Mouse (Mus musculus) urinary bladder, postnatal 0 days (tissue): Measurements from ENCODE around the gene Hoxb6. TPM values are rescaled to one million over a fixed set of nuclear protein-coding genes. Genes with fewer than 3 reads are reported as not detected.

Source experiments
- microRNA counts: library from miRNA; unstranded; fragments of <30 nt; microRNA quantifications from one replicate; lab custom pipeline; 2016
- microRNA-seq: library from miRNA; unstranded; fragments of <30 nt; microRNA quantifications from one replicate; pipeline ENCODE4, GENCODE M21; 2016
- polyA plus RNA-seq: library from polyadenylated mRNA; unstranded; fragments of >200 nt; fragmentation: Nextera tagmentation; extraction: Ambion mirVana; gene quantifications from 2 replicates; pipeline ENCODE4 v1.2.1, GENCODE M21; 2015

Gene Hoxb6
- polyA plus RNA-seq: 1.2 and 1.3 TPM in 2 replicates

DNA sequence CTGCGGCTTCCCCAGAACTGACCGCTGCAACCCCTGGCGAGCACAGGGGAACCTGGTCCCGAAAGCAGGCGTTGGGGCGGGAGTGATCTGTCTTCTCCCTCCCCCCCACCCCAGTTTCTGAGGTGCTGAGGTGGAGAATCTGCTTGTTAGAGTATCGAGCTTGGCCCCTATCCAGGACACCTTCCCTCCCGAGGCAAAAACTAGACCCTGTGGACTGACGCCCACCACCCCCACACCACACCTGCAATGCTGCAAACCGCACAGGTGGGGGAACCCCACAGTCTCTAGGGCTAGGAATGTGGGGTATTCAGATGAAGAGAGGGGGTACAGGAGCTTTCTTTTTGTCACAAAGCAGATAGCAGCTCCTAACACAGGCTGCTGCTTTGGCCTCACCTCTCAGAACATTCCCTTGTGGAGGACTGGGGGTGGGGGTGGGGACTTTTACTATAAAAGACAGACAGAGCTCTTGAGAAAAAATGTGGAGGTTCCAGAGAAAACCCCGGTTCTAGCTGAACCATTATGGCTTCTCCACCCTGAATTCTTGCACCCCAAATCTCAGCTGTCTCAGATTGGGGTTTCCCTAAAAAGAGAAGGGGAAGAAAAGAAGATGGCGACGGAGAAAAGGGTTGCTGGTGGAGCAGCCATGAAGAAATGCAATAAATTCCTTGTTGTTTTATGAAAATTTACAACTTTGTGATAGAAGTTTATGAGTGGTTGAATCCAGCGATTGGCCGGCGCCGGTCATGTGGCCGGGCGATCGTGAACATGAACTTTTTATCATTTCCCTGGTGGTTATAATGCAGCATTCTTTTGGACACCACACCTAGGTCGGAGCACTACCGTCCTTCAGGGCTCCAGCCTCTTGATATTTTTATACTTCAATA, at the start of gene Hoxb6:
Gene Hoxb6 (plus strand): TSS at position 796 of the 884 bp plus-strand sequence.

DNA sequence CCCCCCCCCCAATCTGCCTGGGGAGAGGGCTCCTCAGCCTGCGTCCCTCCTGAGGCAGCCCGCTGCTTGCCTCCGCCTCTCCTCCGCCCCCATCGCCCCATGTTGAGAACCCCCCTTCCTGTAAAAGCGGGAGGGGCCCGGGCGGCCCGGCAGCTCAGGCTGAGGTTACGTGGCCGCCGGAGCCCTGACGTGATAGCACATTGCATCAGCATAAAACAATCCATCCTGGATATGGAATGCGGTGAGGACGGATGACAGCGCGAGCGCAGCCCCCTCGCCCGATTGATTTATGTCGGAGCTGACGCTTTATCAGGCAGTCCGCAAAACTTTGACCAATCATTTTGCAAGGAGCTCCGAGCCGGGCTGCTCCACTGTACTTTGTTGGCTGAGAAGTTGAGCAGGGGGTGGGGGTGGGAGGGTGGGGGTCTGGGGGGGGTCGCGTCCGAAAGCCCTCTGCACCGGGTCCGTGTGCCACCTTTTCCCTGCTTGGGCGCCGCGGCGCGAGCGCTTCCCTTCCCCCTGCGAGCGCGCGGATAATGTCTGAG, 21.2 kb upstream of the Hoxb6 start, which contains the start of gene Hoxb9:
Gene Hoxb9 (plus strand): TSS at position 462 of the 545 bp plus-strand sequence.

DNA sequence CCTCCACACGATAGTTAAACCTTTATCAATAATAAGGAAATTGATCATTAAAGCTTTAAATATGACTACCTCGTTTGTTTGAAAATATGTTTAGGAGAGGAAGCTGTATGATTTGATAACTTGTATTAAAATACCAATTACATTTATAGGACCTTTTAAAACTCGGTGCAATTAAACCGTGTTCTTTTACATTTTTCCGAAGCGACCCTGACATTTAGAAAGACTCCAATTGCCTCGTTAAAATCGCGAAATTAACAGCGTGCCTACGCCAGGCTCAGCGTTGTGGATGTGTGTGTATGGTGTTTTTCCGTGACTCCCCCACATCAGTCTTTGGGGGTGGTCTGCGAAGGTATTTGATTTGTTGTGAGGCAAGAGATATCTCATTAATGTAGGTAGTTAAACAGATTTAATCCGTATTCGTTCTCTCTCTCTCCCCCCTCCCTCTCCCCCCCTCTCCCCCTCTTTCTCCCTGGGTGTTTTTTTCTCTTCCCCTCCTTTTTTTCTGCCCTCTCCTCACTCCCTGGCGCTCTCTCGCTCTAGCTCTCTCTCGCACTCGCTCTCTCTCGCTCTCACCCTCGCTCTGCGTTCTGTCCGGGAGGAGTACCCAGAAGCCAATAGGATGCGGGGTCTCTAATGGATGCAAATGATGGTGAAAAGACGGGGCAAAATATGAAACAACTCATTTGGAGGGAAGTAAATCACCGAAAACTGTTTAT, 10.3 kb upstream of the Hoxb6 start, which contains the start of gene Hoxb8:
Gene Hoxb8 (plus strand): TSS at position 51 of the 716 bp plus-strand sequence.

DNA sequence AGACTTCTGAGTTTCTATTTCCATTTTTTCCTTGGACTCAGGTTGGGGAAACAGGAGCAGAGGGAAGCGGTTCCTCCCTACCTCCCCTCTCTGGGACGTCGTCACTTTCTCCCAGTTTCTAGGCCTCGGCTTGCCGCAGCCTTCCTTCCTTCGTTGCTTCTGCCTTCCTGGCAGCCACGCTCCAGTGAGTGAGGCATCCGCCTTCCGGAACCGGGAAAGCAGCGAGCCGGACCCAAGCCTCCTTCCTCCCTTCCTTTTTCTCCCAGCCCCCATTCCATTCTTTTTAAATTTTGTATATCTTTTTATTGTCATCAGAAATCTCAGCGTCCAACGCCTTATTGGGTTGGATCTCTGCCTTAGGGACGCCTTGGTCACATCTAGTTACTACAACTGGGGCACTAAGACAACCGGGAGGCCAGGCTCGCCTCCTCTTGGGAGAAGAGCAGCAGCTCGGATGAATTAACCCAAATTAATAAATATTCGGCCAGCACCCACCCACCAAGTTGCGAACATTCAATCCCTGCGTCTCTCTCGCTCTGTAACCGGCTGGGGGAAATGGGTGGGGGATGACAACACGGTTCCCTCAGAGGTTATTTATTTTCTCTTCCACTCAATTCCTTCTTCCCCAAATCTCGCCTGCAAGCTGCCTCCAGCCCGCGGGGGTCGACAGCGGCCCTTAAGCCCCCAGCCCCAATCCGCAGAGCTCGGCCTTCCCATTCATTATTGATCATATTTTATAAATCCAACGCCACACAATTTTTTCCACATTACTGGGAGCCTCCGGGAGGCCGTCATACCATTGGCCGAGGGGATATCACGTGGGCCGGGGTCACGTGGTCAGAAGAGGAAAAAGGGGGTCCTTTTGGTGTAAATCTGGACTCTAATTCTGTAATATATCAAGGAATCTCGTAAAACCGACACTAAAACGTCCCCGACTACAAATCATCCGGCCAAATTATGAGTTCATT, 6.2 kb upstream of the Hoxb6 start, which contains the start of gene Hoxb7:
Gene Hoxb7 (plus strand): TSS at position 853 of the 968 bp plus-strand sequence.

DNA sequence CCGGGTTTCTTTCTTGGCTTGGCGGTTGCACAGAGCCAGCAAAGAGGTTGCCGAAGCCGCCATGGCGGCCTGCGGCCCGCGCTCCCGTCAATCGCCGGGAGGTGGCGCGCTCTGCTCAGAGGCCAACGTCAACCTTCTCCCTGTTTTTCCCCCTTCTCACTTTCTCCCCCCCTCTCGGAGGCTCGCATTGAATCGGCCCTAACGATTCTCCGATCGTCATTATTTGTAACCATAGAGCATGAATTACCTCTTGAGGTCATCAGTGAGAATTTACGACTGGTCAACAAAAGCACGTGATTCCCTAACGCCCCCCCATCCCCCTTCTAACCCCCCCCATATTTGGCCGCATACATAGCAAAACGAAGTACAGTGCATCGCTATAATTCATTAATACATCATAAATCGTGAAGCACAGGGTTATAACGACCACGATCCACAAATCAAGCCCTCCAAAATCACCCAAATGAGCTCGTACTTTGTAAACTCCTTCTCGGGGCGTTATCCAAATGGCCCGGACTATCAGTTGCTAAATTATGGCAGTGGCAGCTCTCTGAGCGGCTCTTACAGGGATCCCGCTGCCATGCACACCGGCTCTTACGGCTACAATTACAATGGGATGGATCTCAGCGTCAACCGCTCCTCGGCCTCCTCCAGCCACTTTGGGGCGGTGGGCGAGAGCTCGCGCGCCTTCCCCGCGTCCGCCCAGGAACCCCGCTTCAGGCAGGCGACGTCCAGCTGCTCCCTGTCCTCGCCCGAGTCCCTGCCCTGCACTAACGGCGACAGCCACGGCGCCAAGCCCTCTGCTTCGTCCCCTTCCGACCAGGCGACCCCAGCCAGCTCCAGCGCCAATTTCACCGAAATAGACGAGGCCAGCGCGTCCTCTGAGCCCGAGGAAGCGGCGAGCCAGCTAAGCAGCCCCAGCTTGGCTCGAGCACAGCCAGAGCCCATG, 11.1 kb downstream of the Hoxb6 start, which contains the start of gene Hoxb5:
Gene Hoxb5 (plus strand): TSS at position 186 of the 949 bp plus-strand sequence.

DNA sequence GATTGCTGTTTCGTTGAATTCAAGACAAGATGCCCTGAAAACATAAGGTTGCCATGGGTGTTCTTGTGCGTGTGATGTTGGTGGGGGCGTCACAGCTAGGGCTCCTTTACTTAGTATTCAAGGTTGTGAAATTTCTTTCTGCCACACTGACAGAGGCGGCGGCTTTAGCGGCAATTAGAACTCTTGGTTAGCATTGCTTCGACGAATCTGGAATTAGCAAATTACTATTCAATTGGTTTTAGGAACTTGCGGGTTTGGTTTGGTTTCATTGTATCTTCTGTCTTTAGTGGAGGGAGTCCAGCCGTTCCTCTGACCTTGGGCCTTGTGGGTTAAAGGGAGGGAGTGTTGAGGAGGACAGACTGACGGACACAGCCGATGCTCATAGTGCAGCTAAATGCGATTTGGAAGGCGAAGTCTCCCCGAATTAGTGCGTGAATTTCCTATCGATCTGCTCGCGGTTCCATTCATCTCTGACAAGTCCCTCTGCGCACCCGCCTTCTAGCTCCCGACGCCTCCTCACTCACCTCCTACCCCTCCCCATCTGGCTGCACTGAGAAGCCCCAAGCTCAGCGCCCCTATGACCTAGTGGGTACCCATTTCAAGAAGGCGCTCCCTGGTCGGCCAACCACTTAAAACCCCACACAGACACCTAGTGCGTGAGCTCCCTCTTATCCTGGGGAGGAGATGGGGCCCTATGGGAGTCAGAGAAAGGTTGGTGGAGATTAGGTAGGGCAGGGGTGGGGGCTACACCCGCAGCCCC, 25.5 kb downstream of the Hoxb6 start, which contains the start of gene Hoxb4:
Gene Hoxb4 (plus strand): TSS at position 660 of the 760 bp plus-strand sequence.

DNA sequence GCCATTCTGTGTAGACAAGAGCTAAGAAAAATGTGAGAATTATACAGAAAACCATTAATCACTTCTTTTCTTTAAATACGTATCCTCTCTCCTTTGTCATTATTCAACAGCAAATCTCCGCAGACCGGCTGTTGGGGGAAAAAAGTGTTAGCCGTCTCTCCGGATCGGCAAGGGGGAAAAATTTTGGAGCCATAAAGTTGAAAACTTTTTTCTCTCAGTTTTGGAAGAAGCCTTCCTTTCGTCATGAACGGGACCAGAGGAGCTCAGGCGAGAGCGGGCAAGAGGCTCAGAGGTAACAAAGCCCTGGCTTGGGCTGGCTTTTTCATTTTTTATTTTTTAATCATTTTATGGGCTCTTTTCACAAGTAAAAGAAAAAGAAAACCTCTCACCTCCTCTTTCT, 30.9 kb downstream of the Hoxb6 start, which contains the start of gene Hoxb3:
Gene Hoxb3 (plus strand): TSS at position 173 of the 400 bp plus-strand sequence.

DNA sequence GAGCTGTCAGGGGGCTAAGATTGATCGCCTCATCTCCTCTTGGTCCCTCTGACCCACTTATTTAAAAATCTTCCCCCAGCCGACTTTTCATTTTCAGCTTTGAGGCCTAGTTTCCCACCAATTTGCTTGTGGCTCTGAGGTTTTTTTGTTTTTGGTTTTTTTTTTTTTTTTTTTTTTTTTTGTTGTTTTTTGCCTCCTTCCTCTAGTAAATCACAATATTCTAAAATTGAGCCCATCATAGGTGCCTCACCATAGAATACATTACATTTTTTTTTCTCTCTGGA, 58.0 kb downstream of the Hoxb6 start, which contains the start of gene Hoxb2:
Gene Hoxb2 (plus strand): TSS at position 185 of the 284 bp plus-strand sequence.

MicroRNAs within 50 kb of the gene (microRNA counts, 519-probe panel; counts per million panel counts)
- microRNA mmu-miR-10a (lab: Ali Mortazavi, UCI) (4,144 counts per million, percentile 77 among the panel's probes with 10 or more counts), microRNA mmu-miR-196a (lab: Ali Mortazavi, UCI) (3,568 counts per million, percentile 61 among the panel's probes with 10 or more counts)

Small RNA genes lying within 50 kb of the gene (microRNA-seq; reads per million reads assigned to microRNA genes)
- gene Mir10a (12,282 reads per million, percentile 95 among the genes with 10 or more reads in this experiment), gene Mir196a-1 (7.4 reads per million, percentile 16 among the genes with 10 or more reads in this experiment)

Other genes starting within 250 kb of the Hoxb6 start
- 29.5 and 31.3 TPM in 2 replicates for gene Ube2z, start 227.1 kb upstream of the Hoxb6 start, polyA plus RNA-seq
- gene Atp5g1, start 216.8 kb upstream of the Hoxb6 start, polyA plus RNA-seq: 575 and 602 TPM in 2 replicates
- gene Calcoco2, start 180.5 kb upstream of the Hoxb6 start, polyA plus RNA-seq: 0.10 TPM in 2 replicates
- not detected in 2 replicates for gene Ttll6, start 158.7 kb upstream of the Hoxb6 start, polyA plus RNA-seq
- 1.8 and 1.9 TPM in 2 replicates for gene Hoxb13, start 98.2 kb upstream of the Hoxb6 start, polyA plus RNA-seq
- gene Hoxb9, start 21.0 kb upstream of the Hoxb6 start, polyA plus RNA-seq: 0.56 and 0.63 TPM in 2 replicates
- gene Hoxb8, start 10.6 kb upstream of the Hoxb6 start, polyA plus RNA-seq: 0.21 and 0.26 TPM in 2 replicates
- gene Hoxb7, start 5.9 kb upstream of the Hoxb6 start, polyA plus RNA-seq: 3.5 and 5.4 TPM in 2 replicates
- 0.96 and 0.98 TPM in 2 replicates for gene Hoxb5, start 10.9 kb downstream of the Hoxb6 start, polyA plus RNA-seq
- 0.39 and 0.48 TPM in 2 replicates for gene Hoxb4, start 25.8 kb downstream of the Hoxb6 start, polyA plus RNA-seq
- 0.27 and 0.29 TPM in 2 replicates for gene Hoxb3, start 30.9 kb downstream of the Hoxb6 start, polyA plus RNA-seq
- 3.0 and 3.6 TPM in 2 replicates for gene Hoxb2, start 58.0 kb downstream of the Hoxb6 start, polyA plus RNA-seq
- gene Hoxb1, start 73.3 kb downstream of the Hoxb6 start, polyA plus RNA-seq: not detected in 2 replicates
- 0.31 and 0.35 TPM in 2 replicates for gene Skap1, start 172.1 kb downstream of the Hoxb6 start, polyA plus RNA-seq